Mouse (Mus musculus): Measurements from ENCODE around the gene Bicd2. TPM values are rescaled to one million over a fixed set of nuclear protein-coding genes. Genes with fewer than 3 reads are reported as not detected.

The Bicd2 gene
- polyA plus RNA-seq (2015; fragmentation: Nextera tagmentation; extraction: Ambion mirVana): 32.5 and 40.2 TPM in 2 replicates

GRCm38 (mm10) chr13:49341012-49341830, at the start of gene Bicd2:
Gene Bicd2, plus strand, starts transcription at chr13:49341585.
- Histone ChIP-seq H3K4me3 (ENCODE audit: low read depth, low read length) (peak within 1 kb of the TSS; percentile 87), H3K9ac (replicated peaks; ENCODE audit: low read depth) (peak within 1 kb of the TSS; percentile 85), H3K9me3 (ENCODE audit: low read length) (no peaks in the 10 kb centered on the region), H3K36me3 (ENCODE audit: insufficient read depth, low read length) (no peaks in the 10 kb centered on the region), H3K4me2 (replicated peaks; ENCODE audit: low read depth, low read length) (peak within 1 kb of the TSS; percentile 88), H3K4me1 (ENCODE audit: insufficient read depth, low read depth, low read length) (peaks cover 38% of the 10 kb centered on the region), H3K27me3 (replicated peaks; ENCODE audit: insufficient read depth, low read length) (no peaks in the 10 kb centered on the region), H3K27ac (ENCODE audit: low read length) (peak within 1 kb of the TSS; percentile 66)
- ATAC-seq (peak; percentile 99), DNase-seq (ENCODE audit: low spot score) (peak; percentile 99)
- WGBS: 2% methylated on average over 73 of the region's 74 CpGs
- peak; percentile 44 for TF ChIP-seq CTCF (IDR thresholded peaks at IDR 0.05)
- no peak for TF ChIP-seq EP300 (IDR thresholded peaks at IDR 0.05)

- H3K27ac ChIP-seq (ENCODE audit: low read length): no peak overlapping the region
- H3K9ac ChIP-seq (replicated peaks; ENCODE audit: low read depth): no peak overlapping the region
- 82% methylated on average over 6 of the region's 6 CpGs for WGBS
- H3K9me3 ChIP-seq (ENCODE audit: low read length): no peaks in the 10 kb centered on the region
- no peaks in the 10 kb centered on the region for H3K36me3 ChIP-seq (ENCODE audit: insufficient read depth, low read length)
- no peaks in the 10 kb centered on the region for H3K27me3 ChIP-seq (replicated peaks; ENCODE audit: insufficient read depth, low read length)
- ATAC-seq (no peak), DNase-seq (ENCODE audit: low spot score) (no peak)
- H3K4me1 ChIP-seq (ENCODE audit: insufficient read depth, low read depth, low read length): no peaks in the 10 kb centered on the region
- TF ChIP-seq CTCF (IDR thresholded peaks at IDR 0.05) (no peak), EP300 (IDR thresholded peaks at IDR 0.05) (no peak)
- no peak overlapping the region for H3K4me2 ChIP-seq (replicated peaks; ENCODE audit: low read depth, low read length)
- H3K4me3 ChIP-seq (ENCODE audit: low read depth, low read length): no peak overlapping the region
Observed at GRCm38 (mm10) chr13:49291949-49292348, 49.4 kb upstream of the Bicd2 start.

- WGBS: 67% methylated on average over 9 of the region's 9 CpGs
- TF ChIP-seq CTCF (IDR thresholded peaks at IDR 0.05) (no peak), EP300 (IDR thresholded peaks at IDR 0.05) (no peak)
Observed at GRCm38 (mm10) chr13:49294108-49294507, 47.3 kb upstream of the Bicd2 start.

GRCm38 (mm10) chr13:49296270-49296669, 45.1 kb upstream of the Bicd2 start:
- WGBS: 73% methylated on average over 7 of the region's 7 CpGs
- Histone ChIP-seq H3K27ac (ENCODE audit: low read length) (no peak overlapping the region), H3K4me2 (replicated peaks; ENCODE audit: low read depth, low read length) (no peak overlapping the region), H3K9ac (replicated peaks; ENCODE audit: low read depth) (no peak overlapping the region), H3K36me3 (ENCODE audit: insufficient read depth, low read length) (no peaks in the 10 kb centered on the region), H3K4me1 (ENCODE audit: insufficient read depth, low read depth, low read length) (peaks cover 4% of the 10 kb centered on the region; the same call in 1 of the 2 replicates), H3K27me3 (replicated peaks; ENCODE audit: insufficient read depth, low read length) (no peaks in the 10 kb centered on the region), H3K9me3 (ENCODE audit: low read length) (no peaks in the 10 kb centered on the region), H3K4me3 (ENCODE audit: low read depth, low read length) (no peak overlapping the region)
- no peak for ATAC-seq
- DNase-seq (ENCODE audit: low spot score): no peak
- TF ChIP-seq CTCF (IDR thresholded peaks at IDR 0.05): no peak
- TF ChIP-seq EP300 (IDR thresholded peaks at IDR 0.05): no peak

More at GRCm38 (mm10) chr13:49294108-49294507, 47.3 kb upstream of the Bicd2 start:
- Histone ChIP-seq H3K36me3 (ENCODE audit: insufficient read depth, low read length) (no peaks in the 10 kb centered on the region), H3K4me2 (replicated peaks; ENCODE audit: low read depth, low read length) (no peak overlapping the region), H3K27ac (ENCODE audit: low read length) (no peak overlapping the region), H3K9ac (replicated peaks; ENCODE audit: low read depth) (no peak overlapping the region), H3K4me3 (ENCODE audit: low read depth, low read length) (no peak overlapping the region), H3K27me3 (replicated peaks; ENCODE audit: insufficient read depth, low read length) (no peaks in the 10 kb centered on the region), H3K4me1 (ENCODE audit: insufficient read depth, low read depth, low read length) (no peaks in the 10 kb centered on the region), H3K9me3 (ENCODE audit: low read length) (no peaks in the 10 kb centered on the region)
- ATAC-seq (no peak), DNase-seq (ENCODE audit: low spot score) (no peak)

- ATAC-seq (peak; percentile 82), DNase-seq (ENCODE audit: low spot score) (peak; percentile 64)
- Histone ChIP-seq H3K27me3 (replicated peaks; ENCODE audit: insufficient read depth, low read length) (no peaks in the 10 kb centered on the region), H3K4me1 (ENCODE audit: insufficient read depth, low read depth, low read length) (peaks cover 4% of the 10 kb centered on the region; the same call in 1 of the 2 replicates), H3K36me3 (ENCODE audit: insufficient read depth, low read length) (no peaks in the 10 kb centered on the region), H3K9ac (replicated peaks; ENCODE audit: low read depth) (no peak overlapping the region), H3K9me3 (ENCODE audit: low read length) (no peaks in the 10 kb centered on the region), H3K27ac (ENCODE audit: low read length) (peak overlapping the region; percentile 34), H3K4me3 (ENCODE audit: low read depth, low read length) (no peak overlapping the region), H3K4me2 (replicated peaks; ENCODE audit: low read depth, low read length) (no peak overlapping the region)
- WGBS: 50% methylated on average over 14 of the region's 14 CpGs
- TF ChIP-seq CTCF (IDR thresholded peaks at IDR 0.05): no peak
- TF ChIP-seq EP300 (IDR thresholded peaks at IDR 0.05): peak; percentile 88
Observed at GRCm38 (mm10) chr13:49298514-49299381, 42.6 kb upstream of the Bicd2 start.

- no peak for ATAC-seq
- Histone ChIP-seq H3K4me3 (ENCODE audit: low read depth, low read length) (no peak overlapping the region), H3K36me3 (ENCODE audit: insufficient read depth, low read length) (no peaks in the 10 kb centered on the region), H3K4me2 (replicated peaks; ENCODE audit: low read depth, low read length) (no peak overlapping the region), H3K27me3 (replicated peaks; ENCODE audit: insufficient read depth, low read length) (no peaks in the 10 kb centered on the region), H3K4me1 (ENCODE audit: insufficient read depth, low read depth, low read length) (peaks cover 4% of the 10 kb centered on the region; the same call in 1 of the 2 replicates), H3K9ac (replicated peaks; ENCODE audit: low read depth) (no peak overlapping the region), H3K27ac (ENCODE audit: low read length) (no peak overlapping the region), H3K9me3 (ENCODE audit: low read length) (no peaks in the 10 kb centered on the region)
- TF ChIP-seq CTCF (IDR thresholded peaks at IDR 0.05) (no peak), EP300 (IDR thresholded peaks at IDR 0.05) (no peak)
- 76% methylated on average over 1 of the region's 1 CpGs for WGBS
- DNase-seq (ENCODE audit: low spot score): no peak
Observed at GRCm38 (mm10) chr13:49300771-49301170, 40.6 kb upstream of the Bicd2 start.

All from lung, postnatal 0 days (tissue).